Mouse (Mus musculus) embryonic stem cell, embryonic (primary cell): ENCODE results near the gene Cd99l2.

Source experiments
- CTCF ChIA-PET, 4 experiments: fragments of 300-600 bp in 2 of 4; fragments of 350-600 bp in 2 of 4; sonication (Branson Sonifier 250); formaldehyde crosslinking; loops; one replicate each; lab custom pipeline; 2022; ENCODE audit warnings: inconsistent platforms in 2 of 4; lab: Charles Lee
- POLR2A ChIA-PET, 4 experiments: fragments of 300-600 bp in 2 of 4; fragments of 350-600 bp in 2 of 4; sonication (Branson Sonifier 250); formaldehyde crosslinking; loops; one replicate each; lab custom pipeline; 2022; ENCODE audit warnings: antibody characterized with exemption in 4 of 4, inconsistent platforms in 1 of 4; lab: Charles Lee

Cd99l2 gene

GRCm38 (mm10) chrX:71475497-71475896 lies 17.2 kb downstream of the Cd99l2 start:
- ChIA-PET CTCF (no interaction called here), POLR2A (no interaction called here)

GRCm38 (mm10) chrX:71475084-71475483 lies 17.6 kb downstream of the Cd99l2 start:
- ChIA-PET CTCF (no interaction called here), POLR2A (no interaction called here)

DNA sequence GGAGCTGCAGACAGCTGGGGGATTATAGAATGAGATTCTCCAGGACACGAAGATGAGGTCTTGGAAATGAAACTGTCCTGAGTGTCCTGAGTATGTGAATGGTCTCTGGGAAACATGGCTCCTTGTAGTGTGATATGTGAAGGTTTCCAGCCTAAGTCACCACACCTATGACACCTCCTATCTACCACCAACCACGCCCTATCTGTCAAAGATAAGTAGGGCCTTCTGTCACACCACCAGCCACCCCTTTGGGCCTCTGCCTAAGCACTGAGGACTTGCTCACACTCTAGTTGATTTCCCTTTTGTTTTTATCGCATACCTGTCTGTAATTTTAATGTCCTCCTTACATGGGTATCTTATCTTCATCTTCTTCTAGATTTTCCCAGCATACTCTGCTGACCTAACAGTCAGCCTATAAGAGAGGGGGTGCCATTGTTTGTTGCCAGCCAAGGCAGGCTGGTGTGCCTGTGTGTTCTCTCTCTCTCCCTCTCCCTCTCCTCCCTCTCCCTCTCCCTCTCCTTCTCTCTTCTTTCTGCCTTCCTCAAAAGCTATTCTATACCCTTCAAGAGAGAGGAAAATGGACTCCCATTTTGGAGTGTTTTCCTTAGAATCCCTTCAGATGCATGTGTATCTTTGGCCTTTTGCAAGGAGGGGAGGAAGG lies 18.2 kb downstream of the Cd99l2 start:
- POLR2A ChIA-PET, result no interaction called here
- CTCF ChIA-PET, result no interaction called here

- CTCF ChIA-PET, result interaction anchor here in 1 of 4 experiments (0.5 to 0.6 kb wide), 2 partner anchors 24 to 236 kb away, joined by 5 to 8 read pairs; partner anchors contain the start of gene Cd99l2
- POLR2A ChIA-PET, result no interaction called here
Measured at GRCm38 (mm10) chrX:71468639-71469295, 23.9 kb downstream of the Cd99l2 start.

GRCm38 (mm10) chrX:71467491-71467890 lies 25.2 kb downstream of the Cd99l2 start:
- ChIA-PET POLR2A (no interaction called here), CTCF (no interaction called here)

DNA sequence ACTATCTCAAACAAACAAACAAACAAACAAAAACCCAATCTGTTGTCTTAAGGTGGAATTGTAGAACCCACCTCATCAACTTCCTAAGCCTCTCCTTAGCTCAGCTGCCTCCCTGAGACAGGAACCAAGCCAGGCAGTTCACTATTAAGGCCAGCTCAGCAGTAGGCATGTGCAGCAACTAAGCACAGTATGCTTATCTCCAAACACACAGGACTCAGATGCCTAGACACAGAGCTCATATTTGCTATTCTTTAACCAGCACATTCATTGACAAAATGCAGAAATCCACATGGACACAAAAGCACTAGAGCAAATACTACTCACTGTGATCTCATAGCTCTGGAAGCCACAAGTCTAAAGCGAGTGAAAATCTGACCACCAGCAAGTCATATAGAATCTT lies 27.2 kb downstream of the Cd99l2 start:
- CTCF ChIA-PET, result interaction anchor here in 1 of 4 experiments (0.6 kb wide), 1 partner anchor 69 kb away, joined by 4 read pairs; no protein-coding TSS in a partner anchor
- POLR2A ChIA-PET, result no interaction called here

DNA sequence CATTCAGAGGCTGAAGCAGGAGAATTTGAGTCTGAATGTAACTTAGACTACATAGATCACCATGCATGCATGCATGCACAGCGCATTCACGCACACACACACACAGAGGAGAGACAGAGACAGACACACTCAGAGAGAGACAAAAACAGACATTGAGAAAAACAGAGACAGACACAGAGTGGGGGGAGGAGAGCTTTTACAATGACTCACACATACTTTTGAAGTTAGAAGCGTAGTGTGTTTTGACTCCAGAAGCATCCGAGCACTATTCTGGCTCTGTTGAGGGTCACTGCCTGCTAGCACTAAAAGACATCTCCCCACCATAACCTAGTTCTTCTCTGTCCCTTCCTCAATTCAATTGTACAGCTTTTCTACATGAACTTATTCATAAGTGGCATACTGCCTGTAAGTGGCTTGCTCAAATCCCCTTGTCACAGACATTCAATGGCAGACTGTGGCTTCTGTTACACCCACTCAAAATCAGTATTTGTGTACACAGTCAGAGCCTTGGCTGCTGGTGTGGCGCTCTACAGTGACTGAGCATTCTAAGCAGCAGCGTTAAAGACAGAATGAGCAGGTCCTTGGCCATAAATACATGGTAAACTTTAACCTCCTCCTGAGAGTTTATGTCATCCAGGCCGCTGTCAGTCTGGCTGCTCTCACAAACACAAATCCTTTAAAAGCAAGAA lies 28.4 kb downstream of the Cd99l2 start:
- ChIA-PET CTCF (no interaction called here), POLR2A (no interaction called here)

GRCm38 (mm10) chrX:71456078-71456737 lies 36.4 kb downstream of the Cd99l2 start:
- ChIA-PET CTCF (no interaction called here), POLR2A (no interaction called here)

DNA sequence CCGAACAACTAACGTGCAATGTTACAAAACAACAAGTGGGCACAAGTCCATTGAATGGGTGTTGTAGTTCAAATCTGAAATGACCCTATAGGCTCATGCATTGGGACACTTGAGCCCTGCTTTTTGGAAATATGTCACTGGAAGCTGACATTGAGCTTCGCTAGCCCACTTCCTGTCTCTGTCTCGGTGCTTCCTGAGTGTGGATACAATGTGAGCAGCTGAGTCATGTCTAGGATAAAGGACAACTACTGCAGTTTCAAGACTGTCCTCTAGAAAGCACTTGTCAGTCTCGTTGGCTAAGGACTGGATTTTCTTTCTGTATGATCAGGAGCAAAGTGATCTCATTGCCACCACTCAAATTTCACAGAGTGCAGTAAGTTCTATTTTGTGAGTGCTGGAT lies 49.7 kb downstream of the Cd99l2 start:
- ChIA-PET POLR2A (no interaction called here), CTCF (no interaction called here)

GRCm38 (mm10) chrX:71439473-71439872 lies 53.2 kb downstream of the Cd99l2 start:
- CTCF ChIA-PET, result no interaction called here

DNA sequence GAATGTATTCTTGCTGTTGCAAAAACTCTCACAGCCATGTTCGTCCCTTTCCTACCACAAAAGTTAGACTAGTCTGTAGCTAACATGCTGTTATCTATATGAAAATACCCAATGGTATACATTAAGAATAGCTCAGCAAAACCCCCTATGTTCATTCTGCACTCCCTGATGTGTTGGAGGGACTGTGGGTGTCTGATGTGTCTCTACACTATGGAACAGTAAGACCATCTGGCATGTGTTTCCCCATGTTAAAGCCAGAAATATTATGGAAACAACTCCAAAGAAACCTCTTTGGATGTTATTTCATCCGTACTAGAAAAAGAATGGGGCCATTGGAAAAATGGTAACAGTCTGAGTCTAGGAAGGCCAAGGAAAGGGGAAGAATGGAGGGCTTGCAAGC lies 57.1 kb downstream of the Cd99l2 start:
- ChIA-PET CTCF (interaction anchor here in 2 of 4 experiments (1.2 to 1.5 kb wide), 2 partner anchors 10 kb away, joined by 3 to 4 read pairs; no protein-coding TSS in a partner anchor), POLR2A (no interaction called here)

More at GRCm38 (mm10) chrX:71439473-71439872, 53.2 kb downstream of the Cd99l2 start:
- POLR2A ChIA-PET, result no interaction called here

DNA sequence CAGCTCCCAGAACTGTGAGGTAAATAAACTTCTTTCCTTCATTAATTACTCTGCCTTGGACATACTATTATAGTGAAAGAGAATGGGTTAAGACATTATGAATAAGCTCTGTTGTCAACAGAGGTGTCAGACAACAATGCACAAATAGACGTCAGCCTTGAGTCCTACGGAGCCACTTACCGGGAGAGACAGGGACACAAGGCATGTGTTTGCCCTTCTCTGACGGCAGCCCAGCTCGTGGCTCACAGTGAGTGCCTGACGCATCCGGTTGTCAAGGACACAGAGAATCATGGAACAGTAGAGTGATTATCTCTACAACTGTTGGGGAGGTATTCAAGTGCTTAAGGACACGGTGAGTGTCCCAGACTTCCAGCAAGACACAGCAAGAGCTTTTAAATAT lies 57.8 kb downstream of the Cd99l2 start:
- POLR2A ChIA-PET, result no interaction called here

DNA sequence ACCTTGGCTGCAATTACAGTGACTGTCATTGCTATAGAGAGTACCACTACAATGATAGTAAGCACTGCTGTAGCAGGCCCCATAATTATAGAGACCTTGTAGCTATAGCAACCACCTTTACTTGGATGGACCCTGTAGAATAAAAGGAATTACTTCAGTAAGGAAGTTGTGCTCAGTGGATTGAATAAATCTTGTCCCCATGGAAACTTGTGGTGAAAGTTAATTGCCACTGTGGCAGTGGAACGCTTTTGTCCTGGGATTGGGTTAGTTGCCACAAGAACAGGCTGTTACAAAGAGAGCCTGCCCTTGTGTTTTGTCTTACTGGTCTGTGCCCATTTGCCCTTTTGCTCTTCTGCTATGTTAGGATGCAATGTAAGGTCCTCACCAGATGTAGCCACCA lies 58.2 kb downstream of the Cd99l2 start:
- ChIA-PET CTCF (interaction anchor here in 1 of 4 experiments (1.2 kb wide), 1 partner anchor 9 kb away, joined by 3 read pairs; no protein-coding TSS in a partner anchor), POLR2A (no interaction called here)

More for the DNA sequence above, 57.8 kb downstream of the Cd99l2 start:
- CTCF ChIA-PET, result interaction anchor here in 2 of 4 experiments (1.2 to 1.5 kb wide), 2 partner anchors 9 to 10 kb away, joined by 3 to 4 read pairs; no protein-coding TSS in a partner anchor

DNA sequence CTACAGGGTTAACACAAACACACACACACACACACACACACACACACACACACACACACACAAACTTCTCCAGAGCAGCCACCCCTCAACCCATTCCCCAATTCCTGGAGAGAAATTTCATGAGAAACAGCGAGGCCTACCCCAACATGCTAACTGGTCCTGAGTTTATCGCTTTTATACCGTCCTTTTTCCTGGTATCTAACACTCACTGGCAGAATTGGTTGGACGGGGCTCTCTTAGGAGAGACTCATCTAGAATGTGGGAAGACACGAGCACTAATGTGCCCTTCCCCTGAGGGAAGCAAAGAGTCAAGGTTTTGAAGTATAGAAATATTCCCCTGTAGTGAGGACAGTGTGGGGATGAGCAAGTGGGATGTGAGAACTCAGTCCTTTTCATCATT lies 61.7 kb downstream of the Cd99l2 start:
- POLR2A ChIA-PET, result no interaction called here
- CTCF ChIA-PET, result no interaction called here

DNA sequence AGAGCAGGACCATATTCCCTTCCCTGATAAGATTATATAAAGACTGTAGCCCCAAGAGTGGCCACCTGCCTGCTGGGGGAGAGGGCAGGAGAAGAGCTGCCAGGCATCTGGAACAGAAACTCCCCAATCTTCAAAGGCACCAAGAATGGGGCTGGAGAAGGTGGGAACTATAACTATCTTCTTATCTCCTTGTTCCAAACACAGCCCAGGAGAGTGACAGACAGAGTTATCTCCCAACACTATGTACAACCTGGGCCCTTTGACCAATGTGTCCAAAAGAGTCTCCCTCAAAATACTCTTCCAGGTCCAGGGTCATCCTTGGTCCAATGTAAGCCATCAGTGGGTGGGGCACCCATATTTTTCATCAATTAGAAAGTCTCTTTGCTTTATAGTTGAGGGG lies 65.2 kb downstream of the Cd99l2 start:
- ChIA-PET CTCF (interaction anchor here in 1 of 4 experiments (3.3 kb wide), 1 partner anchor 196 kb away, joined by 33 read pairs; no protein-coding TSS in a partner anchor), POLR2A (no interaction called here)

DNA sequence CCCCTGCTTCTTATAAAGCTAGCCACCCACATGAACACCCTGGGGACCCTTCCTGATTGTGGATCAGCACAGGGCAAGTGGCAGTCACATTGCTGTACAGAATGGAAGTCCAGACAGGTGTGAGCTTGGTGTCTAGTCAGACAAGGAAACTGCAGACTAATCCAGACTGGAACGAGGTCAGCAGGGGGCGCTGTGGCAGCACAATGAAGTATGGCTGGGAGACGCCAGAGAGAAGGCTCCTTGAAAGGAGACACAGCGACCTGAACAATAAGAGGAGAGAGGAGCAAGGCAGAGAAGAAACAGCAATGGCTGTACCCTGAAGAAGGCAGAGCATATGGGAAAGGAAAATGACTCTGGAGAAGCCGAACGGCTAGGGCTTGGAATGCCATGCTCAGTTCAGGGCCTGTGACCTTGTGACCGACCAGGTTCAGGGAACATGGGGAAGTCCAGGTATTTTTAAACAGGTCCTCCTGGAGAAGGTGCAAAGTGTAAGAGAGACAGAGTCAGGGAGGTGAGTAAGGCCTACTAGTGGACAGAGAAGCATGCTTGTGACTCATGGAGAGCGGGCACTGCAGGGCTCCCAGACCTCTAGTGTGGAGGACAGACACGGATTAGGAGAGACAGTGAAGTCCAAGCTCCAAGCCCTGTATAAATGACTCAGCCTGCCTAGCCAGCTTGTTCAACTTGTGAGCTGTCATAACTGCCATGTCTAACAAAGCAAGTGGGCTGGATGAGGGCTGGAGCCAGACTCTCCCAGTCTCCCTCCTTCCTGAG lies 66.7 kb downstream of the Cd99l2 start:
- ChIA-PET CTCF (interaction anchor here (0.6 to 3.3 kb wide), 19 partner anchors 9 to 245 kb away, joined by 3 to 33 read pairs (median 3); no protein-coding TSS in a partner anchor), POLR2A (no interaction called here)

DNA sequence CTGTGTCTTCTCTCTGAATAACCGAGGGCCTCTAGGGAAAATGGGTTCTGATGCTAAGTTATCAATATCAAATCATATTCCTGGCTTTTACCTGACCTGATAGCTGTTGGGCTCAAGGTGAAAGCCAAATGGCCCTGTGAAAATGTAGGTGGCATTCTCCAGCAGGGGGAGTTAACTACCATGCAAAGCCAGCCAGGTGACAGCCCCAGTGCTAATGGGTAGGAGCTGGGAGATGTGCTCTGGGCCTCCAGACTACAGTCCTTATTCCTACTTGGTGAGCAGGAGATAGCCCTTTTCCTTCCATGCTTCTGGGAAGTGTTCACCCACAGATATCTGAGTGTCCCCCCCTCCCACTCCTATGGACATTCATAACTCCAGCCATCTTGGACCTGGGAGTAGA lies 67.8 kb downstream of the Cd99l2 start:
- POLR2A ChIA-PET, result no interaction called here
- CTCF ChIA-PET, result interaction anchor here in 2 of 4 experiments (0.7 to 3.3 kb wide), 7 partner anchors 11 to 204 kb away, joined by 3 to 33 read pairs (median 6); no protein-coding TSS in a partner anchor

DNA sequence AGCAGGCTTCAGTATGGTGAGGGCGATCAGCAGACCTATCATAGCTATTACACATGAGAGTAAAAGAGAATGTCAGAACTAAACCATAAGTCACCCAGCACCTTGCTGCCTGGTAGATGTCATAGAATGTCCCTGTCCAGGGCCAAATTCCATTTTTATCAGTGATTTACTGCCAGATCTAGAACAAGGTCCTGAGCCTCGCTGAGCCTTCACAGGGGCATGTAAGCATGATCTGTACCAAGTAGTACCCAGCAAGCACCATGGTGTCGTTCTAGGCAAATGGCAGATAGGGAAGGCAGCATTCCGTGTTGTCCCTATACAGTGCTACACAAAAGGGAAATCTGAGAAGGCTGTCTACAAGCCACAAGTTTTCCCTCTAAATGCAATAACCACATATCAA lies 79.0 kb downstream of the Cd99l2 start:
- ChIA-PET CTCF (no interaction called here), POLR2A (interaction anchor here in 1 of 4 experiments (0.5 kb wide), 1 partner anchor 207 kb away, joined by 4 read pairs; no protein-coding TSS in a partner anchor)
